Mouse (Mus musculus): ENCODE measurements at regions not wholly inside any gene's neighbourhood (a gene's known extent, or its start where the extent isn't known, plus 50 kb on each side); places are given as distances from the start of the nearest gene placed in this dataset.

DNA sequence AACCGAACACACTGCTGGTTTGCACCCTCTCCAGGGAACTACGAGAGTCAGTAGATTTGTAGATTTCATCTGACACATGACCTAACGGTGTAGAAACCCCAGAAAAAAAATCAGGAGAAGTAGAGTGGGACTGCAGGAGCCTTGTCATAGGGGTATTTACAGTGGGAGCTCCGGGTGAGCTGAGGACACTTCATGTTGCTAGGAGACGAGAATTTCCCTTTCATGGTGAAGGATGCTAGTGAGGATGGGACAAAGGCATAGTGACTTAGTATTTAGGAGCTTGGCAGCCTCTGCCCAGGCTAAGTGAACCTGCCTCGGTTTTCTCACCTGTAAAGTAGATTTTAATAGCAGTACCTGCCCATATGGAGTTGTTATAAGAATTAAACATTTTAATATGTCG, 52.8 kb upstream of the Epha4 start:
- ATAC-seq (ENCODE audit: low TSS enrichment) = peak; percentile 80
